Mouse (Mus musculus) layer of hippocampus, adult 2 months (tissue): ENCODE measurements around the gene Zkscan4. TPM values are rescaled to one million over a fixed set of nuclear protein-coding genes. Genes with fewer than 3 reads are reported as not detected.
"Not testable (repeated sequence)": the region's sequence is repeated elsewhere in the genome, so short reads cannot be mapped to it uniquely, and the experiment has no call there.

Source experiments
- DNase-seq, 2 experiments: peaks; one replicate each; pipeline ENCODE4 v3.0.0; 2022; ENCODE audit warnings: low spot score in 2 of 2
- H3K27ac ChIP-seq: fragments of 200-600 bp; 2 replicates; pipeline ENCODE4 v1.8.1; 2022
- H3K4me3 ChIP-seq: fragments of 200-600 bp; 2 replicates; pipeline ENCODE4 v1.8.1; 2022; ENCODE audit warnings: mild to moderate bottlenecking
- CTCF ChIP-seq: fragments of 200-600 bp; conservative IDR thresholded peaks from 2 replicates; pipeline ENCODE4 v1.8.1; 2022; ENCODE audit warnings: antibody characterized with exemption, mild to moderate bottlenecking, moderate library complexity
- long read RNA-seq, 2 experiments: library from polyadenylated mRNA; stranded (forward); transcript quantifications; one replicate each; pipeline ENCODE4 v2.0.0; 2021; ENCODE audit warnings: borderline mapping rate in 2 of 2
- total RNA-seq, 2 experiments: library from RNA; stranded (reverse); gene quantifications; 2 replicates each; pipeline ENCODE4 v1.2.3; 2021

Gene Zkscan4
- 1 to 10 TPM; 6.5 TPM for total RNA-seq
- long read RNA-seq, experiment 1, transcript Zkscan4-201 (3 exons, 2,400 nt) = major isoform, 6 of 8 reads
- long read RNA-seq, experiment 1, partial matches to known transcripts = 2 of 8 reads
- long read RNA-seq, experiment 1, other reads (novel, unspliced or antisense) = 0 of 8 reads
- long read RNA-seq, experiment 2, partial matches to known transcripts = 2 of 5 reads
- long read RNA-seq, experiment 2, other reads (novel, unspliced or antisense) = 0 of 5 reads

GRCm38 (mm10) chr13:21478759-21479670 lies at the start of gene Zkscan4, which contains the start of gene Gm10065:
Gene Zkscan4, plus strand, starts transcription at chr13:21478907.
Gene Gm10065, minus strand, starts transcription at chr13:21479441.
- TF ChIP-seq CTCF = peak; percentile 45
- H3K27ac ChIP-seq = peak within 1 kb of the TSS; percentile 94
- peak; percentile 75 to 78 for DNase-seq
- peak within 1 kb of the TSS; percentile 81 for H3K4me3 ChIP-seq

GRCm38 (mm10) chr13:21435476-21435875 lies 43.2 kb upstream of the Zkscan4 start:
- Histone ChIP-seq H3K27ac (no peak overlapping the region), H3K4me3 (no peak overlapping the region)
- DNase-seq = no peak
- no peak for TF ChIP-seq CTCF

- Histone ChIP-seq H3K4me3 (peak within 1 kb of the TSS; percentile 72), H3K27ac (peak within 1 kb of the TSS; percentile 86)
- peak; percentile 63 to 67 for DNase-seq
- peak; percentile 52 for TF ChIP-seq CTCF
Observed at GRCm38 (mm10) chr13:21440503-21441206, 38.1 kb upstream of the Zkscan4 start, which contains the start of gene Pgbd1. Gene Pgbd1, minus strand, starts transcription at chr13:21441058.

- no peak for TF ChIP-seq CTCF
Observed at GRCm38 (mm10) chr13:21441207-21441572, 37.5 kb upstream of the Zkscan4 start.

GRCm38 (mm10) chr13:21446796-21447195 lies 31.9 kb upstream of the Zkscan4 start:
- no peak overlapping the region for H3K27ac ChIP-seq
- H3K4me3 ChIP-seq = no peak overlapping the region
- DNase-seq = no peak
- no peak for TF ChIP-seq CTCF

More at GRCm38 (mm10) chr13:21441207-21441572, 37.5 kb upstream of the Zkscan4 start:
- Histone ChIP-seq H3K4me3 (peak overlapping the region; percentile 72), H3K27ac (peak overlapping the region; percentile 86)
- no peak for DNase-seq

GRCm38 (mm10) chr13:21447856-21448614 lies 30.7 kb upstream of the Zkscan4 start:
- DNase-seq = no peak
- H3K4me3 ChIP-seq = no peak overlapping the region
- H3K27ac ChIP-seq = no peak overlapping the region
- TF ChIP-seq CTCF = no peak

- no peak for DNase-seq
- Histone ChIP-seq H3K27ac (peak overlapping the region; percentile 94), H3K4me3 (peak overlapping the region; percentile 98)
- no peak for TF ChIP-seq CTCF
Observed at GRCm38 (mm10) chr13:21453042-21453441, 25.7 kb upstream of the Zkscan4 start.

- peak; percentile 83 to 86 for DNase-seq
- TF ChIP-seq CTCF = no peak
Observed at GRCm38 (mm10) chr13:21453449-21453848, 25.3 kb upstream of the Zkscan4 start, which contains the start of gene Zscan26. Gene Zscan26, minus strand, starts transcription at chr13:21453730.

GRCm38 (mm10) chr13:21454133-21454532 lies 24.6 kb upstream of the Zkscan4 start:
- Histone ChIP-seq H3K4me3 (no peak overlapping the region), H3K27ac (peak overlapping the region; percentile 94; the same call in 1 of the 2 replicates)
- no peak for TF ChIP-seq CTCF
- DNase-seq = no peak

More at GRCm38 (mm10) chr13:21453449-21453848, 25.3 kb upstream of the Zkscan4 start, which contains the start of gene Zscan26:
- H3K27ac ChIP-seq = peak within 1 kb of the TSS; percentile 94
- peak within 1 kb of the TSS; percentile 98 for H3K4me3 ChIP-seq

- TF ChIP-seq CTCF = no peak
- DNase-seq = no peak
- Histone ChIP-seq H3K27ac (no peak overlapping the region), H3K4me3 (no peak overlapping the region)
Observed at GRCm38 (mm10) chr13:21456347-21456746, 22.4 kb upstream of the Zkscan4 start.

- DNase-seq, H3K27ac ChIP-seq, H3K4me3 ChIP-seq: not testable (repeated sequence)
Observed at GRCm38 (mm10) chr13:21462516-21462915, 16.2 kb upstream of the Zkscan4 start.

GRCm38 (mm10) chr13:21467336-21467735 lies 11.4 kb upstream of the Zkscan4 start:
- Histone ChIP-seq H3K4me3 (no peak overlapping the region), H3K27ac (no peak overlapping the region)
- DNase-seq = peak in 1 of 2 experiments; percentile 4
- no peak for TF ChIP-seq CTCF
